In the genomic region with DNA sequence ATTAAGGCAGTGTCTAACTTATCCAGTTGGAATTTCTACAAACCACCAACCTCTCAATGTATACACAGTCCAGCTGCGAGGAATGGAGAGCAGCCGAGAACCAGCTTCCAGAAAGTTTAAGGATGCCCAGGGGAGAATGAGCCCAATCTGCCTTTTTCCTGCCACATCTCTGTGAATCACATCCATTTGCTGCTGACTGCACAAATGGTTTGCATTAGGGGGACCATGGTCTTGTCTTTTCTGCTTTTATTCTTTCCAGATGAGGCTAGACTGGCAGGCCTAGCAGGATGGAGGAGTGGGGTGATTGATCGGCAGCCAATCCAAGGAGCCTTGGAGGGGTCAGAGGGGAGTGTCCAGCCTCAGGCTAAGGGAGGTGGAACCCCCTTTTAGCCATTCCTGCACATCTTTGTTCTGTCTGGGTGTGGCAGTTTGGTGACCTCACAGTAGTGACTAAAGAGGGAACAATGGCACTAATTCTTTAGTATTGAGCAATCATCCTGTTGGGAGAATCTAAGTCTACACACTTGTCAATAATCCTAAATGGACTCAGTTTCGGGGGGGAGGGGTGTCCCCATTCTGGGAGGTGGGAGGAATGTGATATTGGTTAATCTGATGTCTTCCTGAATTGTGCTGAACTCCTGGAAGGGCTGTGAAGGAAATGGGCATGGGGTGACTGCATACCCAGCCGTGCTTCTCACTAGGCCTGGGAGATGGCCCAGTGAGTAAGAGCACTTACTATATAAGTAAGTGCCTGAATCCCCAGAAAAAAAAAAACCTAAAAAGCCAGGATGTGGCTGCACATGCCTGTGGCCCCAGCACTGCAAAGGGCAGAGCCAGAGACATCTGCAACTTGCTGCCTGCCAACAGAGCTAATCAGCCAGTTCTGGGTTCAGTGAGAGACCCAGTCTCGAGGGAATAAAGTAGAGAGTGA, we compare ENCODE assay signal across 14 mouse cellular contexts. TPM values are rescaled to one million over a fixed set of nuclear protein-coding genes. Genes with fewer than 3 reads are reported as not detected.
A peak's percentile ranks its signal among the peaks of the same experiment; 100 is the strongest.
DNase-seq lines count a peak whose midpoint lies in the region; ATAC-seq lines count a peak whose summit lies in the region.
"Had no signal": no experiment of that assay in that cellular context is flagged by ENCODE, and none has a peak within 500 bp of the region (broad histone marks: within the 10 kb centered on the region; RNA-seq: fewer than 3 reads in every experiment).

No protein-coding gene starts in this region.

- 30% methylated on average over 6 of the region's 6 CpGs for WGBS in embryonic facial prominence, embryonic 10.5 days
- 18% methylated on average over 6 of the region's 6 CpGs for WGBS in limb, embryonic 13.5 days
- WGBS in kidney, embryonic 16.5 days: 66% methylated on average over 6 of the region's 6 CpGs
- WGBS in heart, embryonic 10.5 days: 57% methylated on average over 6 of the region's 6 CpGs

- intact Hi-C loops in gastrocnemius, postnatal 14 days (cut with DNase I; ENCODE audit: low total_unique reads): no loop called here

- DNase-seq in gastrocnemius, postnatal 14 days: peak; percentile 21
- no peak for DNase-seq in gastrocnemius, postnatal 25 days
- DNase-seq in ES-CJ7 (ENCODE audit: low read depth, low spot score): peak; percentile 80
- peak; percentile 85 for DNase-seq in embryonic facial prominence, embryonic 10.5 days (ENCODE audit: low spot score)
- DNase-seq in adrenal gland, adult (ENCODE audit: inconsistent age in 2 of 2, low spot score in 1 of 2): no peak
- no peak for DNase-seq in heart, embryonic 10.5 days (ENCODE audit: low spot score)
- DNase-seq: cerebellum, postnatal 10 days; heart, postnatal 14 days; kidney, postnatal 25 days; retina, postnatal 1 day had no signal

- H3K27me3 ChIP-seq in embryonic facial prominence, embryonic 10.5 days (replicated peaks; ENCODE audit: low read depth, poor library complexity, severe bottlenecking): no peaks in the 10 kb centered on the region
- no peaks in the 10 kb centered on the region for H3K27me3 ChIP-seq in limb, embryonic 13.5 days
- no peaks in the 10 kb centered on the region for H3K27me3 ChIP-seq in kidney, embryonic 16.5 days (ENCODE audit: insufficient read depth, low read length)
- H3K27me3 ChIP-seq in heart, embryonic 10.5 days (ENCODE audit: insufficient read depth, poor library complexity, severe bottlenecking): no peaks in the 10 kb centered on the region; the same call in 1 of the 2 replicates
- H3K27me3 ChIP-seq: forebrain, embryonic 13.5 days had no signal

- H3K36me3 ChIP-seq in embryonic facial prominence, embryonic 10.5 days (replicated peaks): no peaks in the 10 kb centered on the region
- no peaks in the 10 kb centered on the region for H3K36me3 ChIP-seq in limb, embryonic 13.5 days
- no peaks in the 10 kb centered on the region for H3K36me3 ChIP-seq in kidney, embryonic 16.5 days (ENCODE audit: insufficient read depth, low read length)
- no peaks in the 10 kb centered on the region for H3K36me3 ChIP-seq in heart, embryonic 10.5 days

- no peak overlapping the region for H3K4me2 ChIP-seq in limb, embryonic 13.5 days (replicated peaks)
- H3K4me2 ChIP-seq in kidney, embryonic 16.5 days (replicated peaks; ENCODE audit: low read depth, low read length): no peak overlapping the region
- H3K4me2 ChIP-seq: forebrain, embryonic 13.5 days had no signal

- no peak overlapping the region for H3K9ac ChIP-seq in limb, embryonic 13.5 days
- no peak overlapping the region for H3K9ac ChIP-seq in kidney, embryonic 16.5 days (replicated peaks; ENCODE audit: low read length)
- H3K9ac ChIP-seq: forebrain, embryonic 13.5 days had no signal

- peaks cover 72% of the 10 kb centered on the region for H3K4me1 ChIP-seq in embryonic facial prominence, embryonic 10.5 days
- peaks cover 64% of the 10 kb centered on the region for H3K4me1 ChIP-seq in limb, embryonic 13.5 days
- no peaks in the 10 kb centered on the region for H3K4me1 ChIP-seq in kidney, embryonic 16.5 days (ENCODE audit: insufficient read depth, low read length)
- H3K4me1 ChIP-seq in heart, embryonic 10.5 days: peaks cover 23% of the 10 kb centered on the region
- H3K4me1 ChIP-seq: forebrain, embryonic 13.5 days had no signal

- 0 out of 2 replicates have a peak overlapping the region, but pooled peaks have one; percentile 8 for H3K4me3 ChIP-seq in embryonic facial prominence, embryonic 10.5 days
- H3K4me3 ChIP-seq in limb, embryonic 13.5 days: no peak overlapping the region
- H3K4me3 ChIP-seq in kidney, embryonic 16.5 days (ENCODE audit: low read length): no peak overlapping the region
- no peak overlapping the region for H3K4me3 ChIP-seq in heart, embryonic 10.5 days
- H3K4me3 ChIP-seq: forebrain, embryonic 13.5 days had no signal

- ATAC-seq in limb, embryonic 13.5 days (ENCODE audit: low FRiP score, low read depth): peak; percentile 73
- no peak for ATAC-seq in kidney, embryonic 16.5 days (ENCODE audit: low FRiP score, low TSS enrichment)
- ATAC-seq: forebrain, embryonic 13.5 days had no signal

- no peaks in the 10 kb centered on the region for H3K9me3 ChIP-seq in embryonic facial prominence, embryonic 10.5 days
- H3K9me3 ChIP-seq in limb, embryonic 13.5 days: no peaks in the 10 kb centered on the region
- H3K9me3 ChIP-seq in kidney, embryonic 16.5 days (ENCODE audit: low read length): no peaks in the 10 kb centered on the region
- no peaks in the 10 kb centered on the region for H3K9me3 ChIP-seq in heart, embryonic 10.5 days
- H3K9me3 ChIP-seq: forebrain, embryonic 13.5 days had no signal

- peak overlapping the region; percentile 84 for H3K27ac ChIP-seq in embryonic facial prominence, embryonic 10.5 days (replicated peaks)
- peak overlapping the region; percentile 87 for H3K27ac ChIP-seq in limb, embryonic 13.5 days
- H3K27ac ChIP-seq in kidney, embryonic 16.5 days (ENCODE audit: low read length): no peak overlapping the region
- no peak overlapping the region for H3K27ac ChIP-seq in heart, embryonic 10.5 days
- H3K27ac ChIP-seq: forebrain, embryonic 13.5 days had no signal

RNA-seq across cellular contexts. Expression of a gene that starts 38.5 kb away (rescaled TPM):
- total RNA-seq in gastrocnemius, postnatal 14 days (2021): 1 to 10 TPM; 1.4 to 1.7 TPM
- total RNA-seq in gastrocnemius, postnatal 25 days (2021): under 1 TPM in 1 of 2 experiments, not detected in 1; 0.49 TPM
- 1,341 and 1,562 TPM in 2 replicates for polyA plus RNA-seq in embryonic facial prominence, embryonic 10.5 days (2016; fragmentation: Nextera tagmentation; extraction: Ambion mirVana)
- 572 and 589 TPM in 2 replicates for polyA plus RNA-seq in limb, embryonic 13.5 days (2015; fragmentation: Nextera tagmentation; extraction: Ambion mirVana)
- 53.8 and 62.5 TPM in 2 replicates for polyA plus RNA-seq in kidney, embryonic 16.5 days (2015; fragmentation: Nextera tagmentation; extraction: Ambion mirVana)
- 63.7 and 204 TPM in 2 replicates for polyA plus RNA-seq in heart, embryonic 10.5 days (2016; fragmentation: Nextera tagmentation; extraction: Ambion mirVana)
- total RNA-seq: heart, postnatal 14 days; megakaryocyte progenitor cell, adult 5-6 weeks had no signal

Comparison
In these comparisons a context has a peak if more than half of its experiments do, and no peak if none do; other contexts are left out.
1. DNase-seq: peak in gastrocnemius, postnatal 14 days (single experiment), ES-CJ7 (single experiment) and embryonic facial prominence, embryonic 10.5 days (single experiment); none in gastrocnemius, postnatal 25 days (single experiment), adrenal gland, adult (0 of 2) and heart, embryonic 10.5 days (single experiment).
2. H3K27ac ChIP-seq: peak in embryonic facial prominence, embryonic 10.5 days (single experiment) and limb, embryonic 13.5 days (single experiment); none in kidney, embryonic 16.5 days (single experiment) and heart, embryonic 10.5 days (single experiment).